Mouse (Mus musculus) C2C12 (cell line): ENCODE measurements around the gene Ubald1.

Source experiments
- CTCF ChIP-seq: IDR thresholded peaks from one replicate; pipeline ENCODE4 v1.5.1; 2011; ENCODE audit not compliant: control insufficient read depth, insufficient read depth, insufficient read length
- MYOG ChIP-seq: IDR thresholded peaks from one replicate; pipeline ENCODE4 v1.6.1; 2011; ENCODE audit not compliant: control insufficient read depth, insufficient read length; ENCODE audit errors: extremely low read depth
- USF1 ChIP-seq: IDR thresholded peaks from one replicate; pipeline ENCODE4 v1.6.1; 2011; ENCODE audit warnings: low read depth, mild to moderate bottlenecking, control low read depth, moderate library complexity

GRCm38 (mm10) chr16:4927967-4928366 is 47.9 kb upstream of the Ubald1 start:
- TF ChIP-seq CTCF: no peak
- TF ChIP-seq USF1: no peak
- no peak for TF ChIP-seq MYOG
